Mouse (Mus musculus): Measurements from ENCODE around the gene Naglu. TPM values are rescaled to one million over a fixed set of nuclear protein-coding genes. Genes with fewer than 3 reads are reported as not detected.

Naglu gene
- polyA plus RNA-seq, 1 experiment from 2014 or later = 11.1 TPM

DNA sequence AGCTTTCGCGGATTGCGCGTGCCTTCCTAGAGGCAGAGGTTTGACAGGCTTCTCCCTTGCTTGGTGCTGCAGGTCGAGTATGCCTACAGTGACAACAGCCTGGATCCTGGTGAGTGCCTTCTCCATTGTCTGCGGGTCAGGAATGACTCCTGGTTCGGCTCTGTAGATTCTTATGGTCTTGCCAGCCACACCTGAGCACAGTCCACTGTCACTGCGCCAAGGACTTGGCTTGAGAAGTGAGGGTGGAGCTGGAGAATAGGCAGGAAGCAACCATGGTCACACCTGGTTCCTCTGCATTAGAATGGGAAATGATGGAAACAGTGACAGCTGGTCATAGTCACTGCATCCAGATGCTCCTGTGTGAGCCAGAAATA is 17.9 kb downstream of the Naglu start:
- peaks cover 46% of the 10 kb centered on the region for H3K36me3 ChIP-seq

DNA sequence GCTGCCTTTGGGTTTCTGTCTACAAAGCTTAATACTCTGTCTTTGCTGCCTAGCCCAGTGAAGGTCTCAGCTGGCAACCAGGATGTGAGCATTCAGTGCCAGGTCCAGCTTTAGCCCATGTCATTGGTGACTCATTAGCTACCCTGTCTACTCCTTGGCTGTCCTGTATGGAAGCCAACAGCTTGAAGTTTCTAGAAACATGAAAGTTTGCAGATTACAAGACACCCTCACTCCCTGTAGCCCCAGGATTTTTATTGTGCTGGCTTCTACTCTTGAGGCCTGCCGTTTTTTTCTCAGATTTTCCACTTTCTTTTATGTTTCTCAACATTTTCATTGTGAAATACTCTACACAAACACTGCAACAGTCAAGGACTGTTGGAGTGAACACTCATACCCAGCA is 20.1 kb downstream of the Naglu start:
- Histone ChIP-seq H3K27ac (replicated peaks) (no peak overlapping the region), H3K9ac (replicated peaks) (no peak overlapping the region), H3K4me2 (replicated peaks) (no peak overlapping the region), H3K36me3 (peaks cover 60% of the 10 kb centered on the region), H3K4me1 (peaks cover 41% of the 10 kb centered on the region), H3K4me3 (no peak overlapping the region), H3K9me3 (no peaks in the 10 kb centered on the region), H3K27me3 (no peaks in the 10 kb centered on the region)
- 93% methylated on average over 1 of the region's 1 CpGs for WGBS
- ATAC-seq (ENCODE audit: low FRiP score, low read depth) = no peak

More for the DNA sequence above, 17.9 kb downstream of the Naglu start:
- Histone ChIP-seq H3K4me2 (replicated peaks) (peak overlapping the region; percentile 94), H3K27me3 (no peaks in the 10 kb centered on the region), H3K9ac (replicated peaks) (peak overlapping the region; percentile 81), H3K9me3 (no peaks in the 10 kb centered on the region), H3K27ac (replicated peaks) (peak overlapping the region; percentile 91), H3K4me3 (peak overlapping the region; percentile 71), H3K4me1 (peaks cover 36% of the 10 kb centered on the region)
- ATAC-seq (ENCODE audit: low FRiP score, low read depth) = no peak; the same call in 1 of the 2 replicates
- WGBS = 14% methylated on average over 8 of the region's 8 CpGs

DNA sequence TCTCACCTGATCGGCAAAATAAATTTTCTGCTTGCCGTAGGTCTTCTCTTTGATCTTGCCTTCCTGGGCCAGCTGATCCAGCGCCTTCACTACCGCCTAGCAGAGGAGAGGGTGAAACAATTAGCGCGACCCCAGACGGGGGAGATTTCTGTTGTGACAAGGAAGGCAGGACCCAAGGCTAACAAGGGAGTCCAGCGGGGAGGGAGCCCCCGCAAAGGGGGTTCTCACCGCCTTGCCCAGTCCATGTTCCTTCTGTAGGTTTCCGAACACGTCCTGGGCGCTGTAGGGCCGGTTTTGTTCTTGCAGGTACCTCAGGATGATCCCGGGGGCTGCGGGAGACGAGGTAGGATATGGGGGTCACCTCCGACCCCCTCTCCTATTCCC is 25.1 kb downstream of the Naglu start:
- H3K4me1 ChIP-seq = peaks cover 20% of the 10 kb centered on the region
- peak overlapping the region; percentile 58 for H3K4me3 ChIP-seq
- peak overlapping the region; percentile 68 for H3K9ac ChIP-seq (replicated peaks)
- peak overlapping the region; percentile 54; the same call in 1 of the 2 replicates for H3K27ac ChIP-seq (replicated peaks)
- peak overlapping the region; percentile 95 for H3K4me2 ChIP-seq (replicated peaks)
- no peaks in the 10 kb centered on the region for H3K9me3 ChIP-seq
- no peaks in the 10 kb centered on the region for H3K27me3 ChIP-seq
- H3K36me3 ChIP-seq = peaks cover 73% of the 10 kb centered on the region
- 2% methylated on average over 18 of the region's 18 CpGs for WGBS
- no peak for ATAC-seq (ENCODE audit: low FRiP score, low read depth)

DNA sequence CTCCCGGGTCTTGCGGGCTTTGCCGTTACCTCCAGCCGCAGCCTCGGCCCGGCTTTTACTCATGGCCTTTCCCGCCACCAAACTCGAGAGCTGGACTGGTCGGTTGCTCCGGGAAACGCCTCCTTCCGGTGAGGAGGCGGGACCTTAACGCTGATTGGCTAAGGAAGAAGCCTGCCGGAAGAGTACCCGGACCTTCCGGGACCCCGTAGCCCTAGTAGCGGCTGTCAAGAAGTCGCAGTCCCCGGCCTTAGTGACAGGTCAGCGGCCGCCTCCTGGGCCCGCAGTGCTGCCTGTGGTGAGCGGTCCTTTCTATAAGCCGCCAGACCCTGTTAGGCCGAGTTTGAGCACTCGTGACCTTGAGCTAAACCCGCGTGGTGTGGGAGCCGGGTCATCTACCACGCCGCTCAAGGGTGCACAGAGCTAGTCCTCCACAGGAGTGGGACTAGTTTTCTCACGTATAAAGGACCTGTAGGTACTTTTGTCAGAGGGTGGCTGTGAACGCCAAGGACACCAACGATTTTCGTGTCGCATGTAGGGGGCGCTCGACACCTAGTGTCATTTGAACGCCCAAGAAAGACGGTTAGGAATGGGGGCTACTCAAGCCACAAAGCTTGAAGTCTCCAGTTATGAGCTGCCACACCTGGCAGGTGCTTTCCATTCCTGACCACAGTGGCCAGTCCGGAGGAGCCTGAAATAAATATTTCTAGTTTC is 25.7 kb downstream of the Naglu start, which contains the start of gene Psmc3ip:
Gene Psmc3ip (minus strand): TSS at position 123 of the 711 bp plus-strand sequence.
- H3K36me3 ChIP-seq = peaks cover 73% of the 10 kb centered on the region
- peak within 1 kb of the TSS; percentile 95 for H3K4me2 ChIP-seq (replicated peaks)
- H3K4me3 ChIP-seq = peak within 1 kb of the TSS; percentile 58
- peaks cover 20% of the 10 kb centered on the region for H3K4me1 ChIP-seq
- under 1% methylated on average over 43 of the region's 43 CpGs for WGBS
- ATAC-seq (ENCODE audit: low FRiP score, low read depth) = peak; percentile 92
- peak within 1 kb of the TSS; percentile 79 for H3K27ac ChIP-seq (replicated peaks)
- no peaks in the 10 kb centered on the region for H3K9me3 ChIP-seq
- no peaks in the 10 kb centered on the region for H3K27me3 ChIP-seq
- H3K9ac ChIP-seq (replicated peaks) = peak within 1 kb of the TSS; percentile 68

DNA sequence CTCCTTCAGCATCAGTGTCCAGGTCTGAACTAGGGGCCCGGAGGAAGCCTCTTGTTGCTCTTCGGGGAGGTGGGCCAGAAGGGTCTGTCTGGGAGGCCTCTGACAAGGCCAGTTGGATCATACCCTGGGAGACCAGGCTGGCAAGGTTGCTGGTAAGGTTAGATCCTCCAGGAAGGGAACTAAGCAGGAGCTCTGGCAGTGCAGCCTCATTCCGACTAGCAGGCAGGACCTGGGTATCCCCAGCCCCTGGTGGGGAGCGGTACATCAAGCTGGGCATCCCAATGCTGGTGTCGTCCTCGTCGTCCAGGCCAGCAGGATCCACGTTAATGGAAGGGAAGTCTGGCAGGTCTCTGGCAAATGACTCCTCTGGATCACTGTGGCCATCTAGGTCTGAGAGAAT is 28.4 kb downstream of the Naglu start:
- ATAC-seq (ENCODE audit: low FRiP score, low read depth) = no peak

DNA sequence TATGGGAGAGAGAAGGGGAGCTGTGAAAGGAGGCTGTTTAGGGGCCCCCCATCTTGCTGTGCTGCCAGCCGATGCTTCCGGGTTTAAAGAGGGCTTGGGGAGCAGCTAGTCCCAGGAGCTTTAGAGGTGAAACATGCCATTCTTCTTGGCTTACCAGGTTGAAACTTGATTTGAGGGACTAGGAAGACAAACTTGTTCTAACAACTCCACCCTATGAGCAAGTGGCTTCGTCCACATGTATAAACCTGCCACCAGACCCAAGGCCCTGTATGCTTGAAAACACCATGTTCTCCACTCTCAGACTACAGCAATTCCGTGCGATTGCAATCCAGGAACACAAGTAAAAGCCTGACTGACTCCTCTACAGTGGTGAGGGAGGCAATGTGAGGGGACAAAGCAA is 33.2 kb downstream of the Naglu start:
- H3K4me3 ChIP-seq = no peak overlapping the region
- H3K9me3 ChIP-seq = no peaks in the 10 kb centered on the region
- H3K4me2 ChIP-seq (replicated peaks) = no peak overlapping the region
- H3K9ac ChIP-seq (replicated peaks) = no peak overlapping the region
- 95% methylated on average over 5 of the region's 5 CpGs for WGBS
- no peaks in the 10 kb centered on the region for H3K27me3 ChIP-seq
- H3K4me1 ChIP-seq = no peaks in the 10 kb centered on the region
- H3K36me3 ChIP-seq = peaks cover 62% of the 10 kb centered on the region
- H3K27ac ChIP-seq (replicated peaks) = no peak overlapping the region
- no peak for ATAC-seq (ENCODE audit: low FRiP score, low read depth)

More for the DNA sequence above, 28.4 kb downstream of the Naglu start:
- Histone ChIP-seq H3K27ac (replicated peaks) (no peak overlapping the region), H3K27me3 (no peaks in the 10 kb centered on the region), H3K9me3 (no peaks in the 10 kb centered on the region), H3K36me3 (peaks cover 69% of the 10 kb centered on the region), H3K4me1 (peaks cover 20% of the 10 kb centered on the region), H3K4me3 (no peak overlapping the region), H3K9ac (replicated peaks) (no peak overlapping the region), H3K4me2 (replicated peaks) (no peak overlapping the region)
- 97% methylated on average over 8 of the region's 8 CpGs for WGBS

DNA sequence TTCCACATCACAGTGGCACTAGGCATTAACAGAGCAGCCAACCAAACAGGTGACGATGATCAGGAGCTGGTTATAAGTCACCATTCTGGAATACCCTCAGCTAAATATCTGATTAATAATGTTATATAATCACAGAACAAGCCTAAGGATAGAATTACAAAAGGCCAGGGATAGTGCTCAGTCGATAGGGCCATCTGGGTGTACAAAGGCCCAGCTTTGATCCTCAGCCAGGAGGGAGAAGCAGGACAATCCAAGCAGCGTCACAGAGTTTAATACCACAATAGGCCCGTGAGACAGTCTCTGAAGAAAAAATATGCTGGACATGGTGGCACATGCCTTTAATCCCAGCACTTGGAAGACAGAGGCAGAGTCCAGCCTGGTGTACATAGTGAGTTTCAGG is 39.5 kb downstream of the Naglu start:
- 62% methylated on average over 4 of the region's 4 CpGs for WGBS

DNA sequence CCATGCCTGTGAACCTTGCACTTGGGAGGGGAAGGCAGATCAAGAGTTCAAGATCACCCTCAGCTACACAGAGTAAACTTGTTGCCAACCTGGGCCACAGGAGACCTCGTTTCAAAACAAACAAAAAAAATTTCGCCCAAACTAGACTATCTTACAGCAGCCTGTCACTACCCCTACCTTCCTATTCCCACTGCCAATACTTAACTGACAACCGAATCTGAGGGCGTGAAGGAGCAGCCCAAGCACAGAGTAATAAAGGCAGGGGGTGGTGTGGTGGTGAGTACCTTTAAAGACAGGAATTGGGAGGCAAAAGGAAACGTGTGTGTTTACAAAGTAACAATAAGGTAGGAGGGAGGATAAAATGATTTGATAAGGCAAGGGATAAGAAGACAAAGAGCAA is 40.9 kb downstream of the Naglu start:
- Histone ChIP-seq H3K36me3 (peaks cover 3% of the 10 kb centered on the region; the same call in 1 of the 2 replicates), H3K4me1 (peaks cover 10% of the 10 kb centered on the region), H3K9me3 (no peaks in the 10 kb centered on the region), H3K4me2 (replicated peaks) (no peak overlapping the region), H3K4me3 (no peak overlapping the region), H3K9ac (replicated peaks) (no peak overlapping the region), H3K27me3 (no peaks in the 10 kb centered on the region), H3K27ac (replicated peaks) (no peak overlapping the region)
- ATAC-seq (ENCODE audit: low FRiP score, low read depth) = no peak
- 69% methylated on average over 5 of the region's 5 CpGs for whole genome bisulfite sequencing

More for the DNA sequence above, 39.5 kb downstream of the Naglu start:
- no peak overlapping the region for H3K27ac ChIP-seq (replicated peaks)
- no peak for ATAC-seq (ENCODE audit: low FRiP score, low read depth)
- H3K4me2 ChIP-seq (replicated peaks) = no peak overlapping the region
- no peak overlapping the region for H3K4me3 ChIP-seq
- no peak overlapping the region for H3K9ac ChIP-seq (replicated peaks)
- H3K27me3 ChIP-seq = no peaks in the 10 kb centered on the region
- H3K36me3 ChIP-seq = peaks cover 8% of the 10 kb centered on the region; the same call in 1 of the 2 replicates
- no peaks in the 10 kb centered on the region for H3K9me3 ChIP-seq
- no peaks in the 10 kb centered on the region for H3K4me1 ChIP-seq

DNA sequence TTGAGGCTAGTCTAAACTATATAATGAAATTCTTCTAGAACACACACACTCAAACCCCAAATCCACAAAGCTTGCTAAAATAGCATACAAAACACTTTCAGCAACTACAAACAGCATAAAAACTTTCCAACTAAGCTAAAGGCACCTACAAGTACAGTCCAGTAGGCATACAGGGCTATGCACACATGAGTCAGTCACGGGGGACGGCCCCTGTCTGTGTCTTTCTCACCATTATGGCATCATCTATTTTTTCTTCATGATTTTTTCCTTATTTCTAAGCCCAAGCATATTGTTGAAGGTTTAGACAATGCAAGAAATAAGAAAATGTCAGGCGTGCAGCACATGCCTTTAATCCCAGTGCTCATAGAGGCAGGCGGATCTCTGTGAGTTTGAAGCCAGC is 41.4 kb downstream of the Naglu start:
- ATAC-seq (ENCODE audit: low FRiP score, low read depth) = no peak
- Histone ChIP-seq H3K9ac (replicated peaks) (no peak overlapping the region), H3K27ac (replicated peaks) (no peak overlapping the region), H3K27me3 (no peaks in the 10 kb centered on the region), H3K4me3 (no peak overlapping the region), H3K4me1 (peaks cover 14% of the 10 kb centered on the region), H3K36me3 (0 out of 2 replicates have a peak, but pooled peaks cover 3% of the 10 kb centered on the region), H3K4me2 (replicated peaks) (no peak overlapping the region), H3K9me3 (no peaks in the 10 kb centered on the region)
- 93% methylated on average over 4 of the region's 4 CpGs for WGBS

DNA sequence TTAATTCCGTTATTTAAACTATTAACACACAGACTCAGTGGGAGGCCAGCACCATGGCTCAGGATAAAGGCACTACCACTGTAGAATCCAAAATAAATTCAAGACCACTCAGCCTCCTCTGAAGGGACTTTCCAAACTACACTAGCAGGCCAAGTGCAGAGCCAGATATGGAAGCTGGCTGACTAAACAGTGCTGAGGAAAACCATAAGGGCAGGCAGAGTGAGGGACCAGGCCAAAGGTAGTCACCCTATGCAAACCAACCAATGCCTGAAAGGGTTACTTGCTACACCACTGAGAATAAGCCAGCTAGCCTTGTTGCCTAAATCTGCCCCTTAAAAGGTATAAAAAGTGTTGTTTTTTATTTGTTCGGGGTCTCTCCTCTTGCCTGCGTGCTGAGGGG is 42.4 kb downstream of the Naglu start:
- Histone ChIP-seq H3K4me1 (peaks cover 16% of the 10 kb centered on the region), H3K4me2 (replicated peaks) (no peak overlapping the region), H3K27ac (replicated peaks) (no peak overlapping the region), H3K36me3 (peaks cover 3% of the 10 kb centered on the region; the same call in 1 of the 2 replicates), H3K9me3 (no peaks in the 10 kb centered on the region), H3K4me3 (no peak overlapping the region), H3K27me3 (no peaks in the 10 kb centered on the region), H3K9ac (replicated peaks) (no peak overlapping the region)
- 89% methylated on average over 3 of the region's 3 CpGs for WGBS
- no peak for ATAC-seq (ENCODE audit: low FRiP score, low read depth)

DNA sequence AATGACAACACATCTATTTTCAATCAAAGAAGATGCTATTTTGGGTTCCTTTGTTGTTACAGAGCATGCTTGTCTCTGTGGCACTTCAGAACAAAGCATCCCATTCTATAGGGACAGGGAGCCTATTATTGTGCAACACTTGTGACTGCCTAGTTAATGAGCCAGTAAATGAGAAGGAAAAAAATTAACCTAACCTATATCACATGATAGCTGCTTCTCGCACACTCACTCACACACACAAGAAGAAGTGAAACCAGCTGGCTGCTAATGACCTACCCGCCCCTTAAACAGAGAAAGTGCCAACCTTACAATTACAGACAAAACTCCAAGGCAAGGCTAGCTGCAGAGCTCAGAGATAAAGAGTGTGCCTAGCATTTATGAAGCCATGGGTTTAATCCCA is 45.8 kb downstream of the Naglu start:
- Histone ChIP-seq H3K27ac (replicated peaks) (0 out of 2 replicates have a peak overlapping the region, but pooled peaks have one; percentile 39), H3K4me3 (no peak overlapping the region), H3K9me3 (no peaks in the 10 kb centered on the region), H3K4me2 (replicated peaks) (no peak overlapping the region), H3K36me3 (peaks cover 3% of the 10 kb centered on the region; the same call in 1 of the 2 replicates), H3K9ac (replicated peaks) (no peak overlapping the region), H3K4me1 (peaks cover 37% of the 10 kb centered on the region), H3K27me3 (no peaks in the 10 kb centered on the region)
- 71% methylated on average over 2 of the region's 2 CpGs for WGBS
- no peak for ATAC-seq (ENCODE audit: low FRiP score, low read depth)

DNA sequence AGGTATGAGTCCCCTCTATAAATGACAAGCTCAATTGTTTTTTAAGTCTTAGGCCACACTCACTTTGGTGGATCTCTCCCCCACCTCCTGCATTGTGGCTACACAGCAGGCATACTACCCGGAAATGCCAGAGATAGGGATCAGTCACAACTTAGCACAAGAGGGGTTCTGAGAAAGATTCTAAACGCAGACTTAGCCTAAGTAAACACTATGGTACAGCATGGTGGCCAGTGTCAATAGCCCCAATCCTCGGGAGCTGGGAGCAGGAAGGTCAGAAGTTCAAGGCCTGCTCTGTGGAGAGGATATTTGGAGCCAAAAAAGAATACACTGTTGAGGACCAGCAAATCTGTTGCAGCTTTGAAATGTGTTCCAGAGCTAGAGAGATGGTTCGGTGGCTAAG is 48.3 kb downstream of the Naglu start:
- Histone ChIP-seq H3K27me3 (no peaks in the 10 kb centered on the region), H3K27ac (replicated peaks) (no peak overlapping the region), H3K4me3 (peak overlapping the region; percentile 91), H3K9me3 (no peaks in the 10 kb centered on the region), H3K4me2 (replicated peaks) (peak overlapping the region; percentile 97), H3K4me1 (peaks cover 44% of the 10 kb centered on the region), H3K36me3 (peaks cover 11% of the 10 kb centered on the region), H3K9ac (replicated peaks) (peak overlapping the region; percentile 95; the same call in 1 of the 2 replicates)
- WGBS = 49% methylated on average over 4 of the region's 4 CpGs
- no peak for ATAC-seq (ENCODE audit: low FRiP score, low read depth)

Measured in midbrain, embryonic 12.5 days (tissue).